Mouse (Mus musculus): ENCODE measurements at regions not wholly inside any gene's neighbourhood (a gene's known extent, or its start where the extent isn't known, plus 50 kb on each side); places are given as distances from the start of the nearest gene placed in this dataset.

DNA sequence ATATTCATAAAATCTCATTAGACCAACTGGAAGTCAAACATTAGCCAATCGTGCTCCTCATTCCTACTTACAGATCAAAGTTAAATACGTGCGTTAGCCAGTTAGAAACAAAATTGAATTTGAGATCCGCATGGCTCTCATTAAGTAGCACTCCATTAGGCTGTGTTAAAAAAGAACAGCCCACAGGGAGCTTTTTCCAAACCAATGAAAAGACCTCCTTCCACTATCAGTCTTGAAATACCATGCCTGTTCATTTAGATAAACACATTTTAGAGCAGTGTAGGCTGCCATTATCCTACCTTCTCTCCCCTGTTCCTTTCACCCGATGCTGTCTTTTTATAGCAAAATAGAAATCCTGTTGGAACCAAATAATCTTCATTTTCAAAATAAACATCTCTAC lies 261.5 kb upstream of the Ppargc1a start:
- no peaks in the 10 kb centered on the region for H3K36me3 ChIP-seq (ENCODE audit: control insufficient read depth, insufficient read depth, low read length)
- no peaks in the 10 kb centered on the region for H3K4me1 ChIP-seq (ENCODE audit: control insufficient read depth, insufficient read depth, low read length)
- TF ChIP-seq CTCF (IDR thresholded peaks at IDR 0.05; ENCODE audit: control insufficient read depth, insufficient read depth, insufficient replicate concordance, low read depth, low read length) (no peak), POLR2A (IDR thresholded peaks at IDR 0.05; ENCODE audit: control insufficient read depth, low read depth, low read length) (no peak)
- H3K4me3 ChIP-seq (ENCODE audit: control insufficient read depth, low read depth, low read length) = no peak overlapping the region
- H3K27ac ChIP-seq (ENCODE audit: control insufficient read depth, insufficient read depth, low read depth, low read length) = no peak overlapping the region
- H3K27me3 ChIP-seq (ENCODE audit: control insufficient read depth, insufficient read depth, low read length) = no peaks in the 10 kb centered on the region

DNA sequence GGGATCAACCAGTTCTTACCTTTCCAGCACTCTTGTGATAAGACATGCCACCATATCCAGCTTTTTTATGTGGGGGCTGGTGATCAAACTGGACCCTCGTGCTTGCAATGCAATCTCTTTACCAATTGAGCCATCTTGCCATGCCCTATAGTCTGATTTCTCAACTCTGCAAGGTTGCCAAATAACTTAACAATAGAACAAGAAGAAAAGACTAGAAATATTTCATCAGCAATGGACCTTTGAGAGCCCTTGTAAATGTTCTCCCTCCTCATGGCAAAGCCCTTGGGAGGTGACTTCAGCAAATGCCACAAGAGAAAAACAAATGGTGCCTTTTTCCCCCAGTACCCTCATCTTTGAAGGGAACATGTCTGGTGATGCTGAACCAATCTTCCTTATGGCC lies 258.7 kb upstream of the Ppargc1a start:
- no peak overlapping the region for H3K27ac ChIP-seq (ENCODE audit: control insufficient read depth, insufficient read depth, low read depth, low read length)
- H3K36me3 ChIP-seq (ENCODE audit: control insufficient read depth, insufficient read depth, low read length) = no peaks in the 10 kb centered on the region
- no peaks in the 10 kb centered on the region for H3K4me1 ChIP-seq (ENCODE audit: control insufficient read depth, insufficient read depth, low read length)
- H3K4me3 ChIP-seq (ENCODE audit: control insufficient read depth, low read depth, low read length) = no peak overlapping the region
- TF ChIP-seq CTCF (IDR thresholded peaks at IDR 0.05; ENCODE audit: control insufficient read depth, insufficient read depth, insufficient replicate concordance, low read depth, low read length) = no peak
- TF ChIP-seq POLR2A (IDR thresholded peaks at IDR 0.05; ENCODE audit: control insufficient read depth, low read depth, low read length) = no peak
- H3K27me3 ChIP-seq (ENCODE audit: control insufficient read depth, insufficient read depth, low read length) = no peaks in the 10 kb centered on the region

DNA sequence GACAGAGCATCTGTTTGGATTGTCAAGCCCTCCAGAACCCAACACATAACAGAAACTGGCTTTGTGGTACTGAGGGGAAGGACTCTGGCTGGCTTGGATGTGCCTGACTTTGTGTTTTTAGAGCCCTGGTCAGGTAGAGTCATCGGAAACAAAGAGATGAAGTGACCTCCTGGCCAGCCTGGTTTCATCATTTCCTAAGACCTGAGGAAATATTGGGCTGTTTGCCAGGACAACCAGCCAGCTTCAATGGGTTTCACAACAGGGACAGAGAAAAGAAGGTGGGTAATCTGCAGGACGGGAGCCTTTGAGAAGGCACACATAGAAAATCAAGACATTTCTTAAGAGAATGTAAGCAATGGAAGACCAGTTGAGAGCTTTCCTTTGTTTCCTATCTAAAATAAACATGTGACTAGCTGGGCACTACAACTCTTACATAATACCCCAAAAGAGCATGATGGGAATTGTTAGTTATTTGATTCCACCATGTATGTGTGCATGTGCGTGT lies 258.1 kb upstream of the Ppargc1a start:
- no peak overlapping the region for H3K4me3 ChIP-seq (ENCODE audit: control insufficient read depth, low read depth, low read length)
- no peaks in the 10 kb centered on the region for H3K4me1 ChIP-seq (ENCODE audit: control insufficient read depth, insufficient read depth, low read length)
- TF ChIP-seq CTCF (IDR thresholded peaks at IDR 0.05; ENCODE audit: control insufficient read depth, insufficient read depth, insufficient replicate concordance, low read depth, low read length) (no peak), POLR2A (IDR thresholded peaks at IDR 0.05; ENCODE audit: control insufficient read depth, low read depth, low read length) (no peak)
- no peak overlapping the region for H3K27ac ChIP-seq (ENCODE audit: control insufficient read depth, insufficient read depth, low read depth, low read length)
- H3K27me3 ChIP-seq (ENCODE audit: control insufficient read depth, insufficient read depth, low read length) = no peaks in the 10 kb centered on the region
- H3K36me3 ChIP-seq (ENCODE audit: control insufficient read depth, insufficient read depth, low read length) = no peaks in the 10 kb centered on the region

DNA sequence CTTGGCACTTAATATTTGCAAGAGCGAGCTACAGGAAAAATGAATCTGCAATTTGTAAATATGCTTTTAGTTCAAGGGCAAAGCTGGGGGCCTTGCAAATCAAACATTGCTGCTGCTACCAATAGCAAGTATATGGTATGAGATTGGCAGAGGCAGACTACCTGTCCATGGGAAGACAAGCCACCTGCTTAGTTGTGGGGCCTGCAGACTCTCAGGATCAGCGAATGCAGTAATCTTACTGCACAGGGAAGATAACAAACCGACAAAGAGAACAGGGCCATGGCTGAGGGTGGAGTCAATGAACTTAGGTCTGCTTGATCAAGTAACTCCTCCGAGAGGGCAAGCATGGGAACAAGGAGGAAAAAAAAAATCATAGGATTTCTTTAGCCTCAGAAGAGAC lies 257.2 kb upstream of the Ppargc1a start:
- H3K4me3 ChIP-seq (ENCODE audit: control insufficient read depth, low read depth, low read length) = no peak overlapping the region
- no peaks in the 10 kb centered on the region for H3K36me3 ChIP-seq (ENCODE audit: control insufficient read depth, insufficient read depth, low read length)
- H3K4me1 ChIP-seq (ENCODE audit: control insufficient read depth, insufficient read depth, low read length) = no peaks in the 10 kb centered on the region
- H3K27ac ChIP-seq (ENCODE audit: control insufficient read depth, insufficient read depth, low read depth, low read length) = no peak overlapping the region
- no peak for TF ChIP-seq CTCF (IDR thresholded peaks at IDR 0.05; ENCODE audit: control insufficient read depth, insufficient read depth, insufficient replicate concordance, low read depth, low read length)
- H3K27me3 ChIP-seq (ENCODE audit: control insufficient read depth, insufficient read depth, low read length) = no peaks in the 10 kb centered on the region

DNA sequence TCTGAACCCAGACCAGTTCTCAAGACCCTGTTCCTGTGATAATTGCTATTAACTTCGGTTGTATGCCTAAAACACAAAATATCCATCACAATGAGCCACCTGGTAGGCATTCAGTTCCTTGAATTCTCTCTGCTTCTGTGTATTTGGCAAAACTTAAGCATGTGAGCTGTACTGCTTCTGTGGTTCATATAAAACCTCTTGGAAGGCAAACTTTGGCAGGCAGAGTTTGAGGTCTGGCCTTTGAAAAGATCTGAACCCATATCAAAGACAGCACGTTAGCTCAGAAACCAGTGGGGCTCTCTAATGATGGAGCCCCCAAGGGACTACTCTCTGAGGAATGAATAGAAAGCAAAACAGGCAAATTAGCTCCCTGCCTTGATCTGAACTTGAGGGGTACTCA lies 256.1 kb upstream of the Ppargc1a start:
- no peak for TF ChIP-seq CTCF (IDR thresholded peaks at IDR 0.05; ENCODE audit: control insufficient read depth, insufficient read depth, insufficient replicate concordance, low read depth, low read length)
- TF ChIP-seq POLR2A (IDR thresholded peaks at IDR 0.05; ENCODE audit: control insufficient read depth, low read depth, low read length) = no peak
- no peaks in the 10 kb centered on the region for H3K36me3 ChIP-seq (ENCODE audit: control insufficient read depth, insufficient read depth, low read length)
- no peak overlapping the region for H3K27ac ChIP-seq (ENCODE audit: control insufficient read depth, insufficient read depth, low read depth, low read length)
- H3K27me3 ChIP-seq (ENCODE audit: control insufficient read depth, insufficient read depth, low read length) = no peaks in the 10 kb centered on the region
- H3K4me3 ChIP-seq (ENCODE audit: control insufficient read depth, low read depth, low read length) = no peak overlapping the region
- H3K4me1 ChIP-seq (ENCODE audit: control insufficient read depth, insufficient read depth, low read length) = no peaks in the 10 kb centered on the region

DNA sequence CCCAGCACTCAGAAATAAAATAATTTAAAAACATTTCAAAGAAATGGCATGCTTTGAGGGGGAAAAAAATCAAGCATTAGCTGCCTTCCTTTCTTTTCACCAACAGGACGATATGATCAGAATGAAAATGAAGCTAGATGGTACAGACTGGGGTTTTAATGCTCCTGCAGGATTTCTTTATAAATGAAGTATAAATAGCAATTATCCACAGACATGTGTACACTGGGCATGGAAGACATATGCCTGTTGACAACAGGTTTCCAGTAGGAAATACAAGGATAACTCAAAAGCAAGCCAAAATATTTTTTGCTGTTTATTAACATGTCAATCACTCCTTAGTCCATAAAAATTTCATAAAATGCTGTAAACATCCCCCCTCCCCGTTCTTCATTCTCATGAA lies 248.7 kb upstream of the Ppargc1a start:
- no peak for TF ChIP-seq CTCF (IDR thresholded peaks at IDR 0.05; ENCODE audit: control insufficient read depth, insufficient read depth, insufficient replicate concordance, low read depth, low read length)
- no peak for TF ChIP-seq POLR2A (IDR thresholded peaks at IDR 0.05; ENCODE audit: control insufficient read depth, low read depth, low read length)
- Histone ChIP-seq H3K4me3 (ENCODE audit: control insufficient read depth, low read depth, low read length) (no peak overlapping the region), H3K27ac (ENCODE audit: control insufficient read depth, insufficient read depth, low read depth, low read length) (no peak overlapping the region), H3K27me3 (ENCODE audit: control insufficient read depth, insufficient read depth, low read length) (no peaks in the 10 kb centered on the region), H3K36me3 (ENCODE audit: control insufficient read depth, insufficient read depth, low read length) (no peaks in the 10 kb centered on the region), H3K4me1 (ENCODE audit: control insufficient read depth, insufficient read depth, low read length) (no peaks in the 10 kb centered on the region)

DNA sequence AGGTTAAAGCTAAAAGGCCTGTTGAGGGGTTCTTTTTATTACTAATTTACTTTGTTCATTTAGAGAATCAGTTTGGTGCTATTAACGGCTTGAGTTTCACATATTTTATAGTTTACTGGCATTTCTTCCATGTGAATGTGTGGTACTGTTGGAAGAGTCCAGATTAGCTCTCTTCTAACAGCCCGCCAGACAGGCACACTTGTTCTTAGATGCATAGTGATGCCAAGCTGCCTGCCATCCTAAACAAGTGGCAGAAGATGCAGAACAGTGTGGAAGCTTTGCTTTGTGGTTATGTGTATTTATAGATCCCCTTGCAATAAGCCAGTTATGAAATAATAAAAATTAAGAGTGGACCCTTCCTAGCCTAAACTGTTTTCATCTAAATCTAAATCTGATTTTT lies 244.2 kb upstream of the Ppargc1a start:
- H3K27me3 ChIP-seq (ENCODE audit: control insufficient read depth, insufficient read depth, low read length) = no peaks in the 10 kb centered on the region
- no peak overlapping the region for H3K4me3 ChIP-seq (ENCODE audit: control insufficient read depth, low read depth, low read length)
- H3K27ac ChIP-seq (ENCODE audit: control insufficient read depth, insufficient read depth, low read depth, low read length) = no peak overlapping the region
- TF ChIP-seq CTCF (IDR thresholded peaks at IDR 0.05; ENCODE audit: control insufficient read depth, insufficient read depth, insufficient replicate concordance, low read depth, low read length) (no peak), POLR2A (IDR thresholded peaks at IDR 0.05; ENCODE audit: control insufficient read depth, low read depth, low read length) (no peak)
- H3K36me3 ChIP-seq (ENCODE audit: control insufficient read depth, insufficient read depth, low read length) = no peaks in the 10 kb centered on the region
- H3K4me1 ChIP-seq (ENCODE audit: control insufficient read depth, insufficient read depth, low read length) = no peaks in the 10 kb centered on the region

DNA sequence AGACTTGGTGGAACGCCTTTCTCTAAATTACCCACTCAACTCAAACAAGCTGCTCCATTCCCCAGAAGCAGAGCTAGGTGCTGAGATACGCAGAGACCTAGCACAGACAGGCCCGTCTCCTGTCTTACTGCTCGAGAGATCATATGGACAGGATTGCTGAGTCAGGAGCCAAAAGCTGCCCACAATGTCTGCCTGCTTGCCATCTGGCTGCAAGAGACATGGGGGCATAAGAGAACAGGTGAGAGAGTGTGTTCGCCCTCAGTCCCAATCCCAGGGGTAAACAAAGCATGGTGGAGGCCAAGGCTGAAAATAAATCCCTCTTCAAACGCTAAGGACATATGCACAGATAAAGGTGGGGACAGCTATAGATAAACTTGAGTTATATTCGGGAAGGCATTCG lies 234.0 kb upstream of the Ppargc1a start:
- H3K27ac ChIP-seq (ENCODE audit: control insufficient read depth, insufficient read depth, low read depth, low read length) = no peak overlapping the region
- H3K4me3 ChIP-seq (ENCODE audit: control insufficient read depth, low read depth, low read length) = no peak overlapping the region
- TF ChIP-seq CTCF (IDR thresholded peaks at IDR 0.05; ENCODE audit: control insufficient read depth, insufficient read depth, insufficient replicate concordance, low read depth, low read length) = no peak
- no peak for TF ChIP-seq POLR2A (IDR thresholded peaks at IDR 0.05; ENCODE audit: control insufficient read depth, low read depth, low read length)
- H3K4me1 ChIP-seq (ENCODE audit: control insufficient read depth, insufficient read depth, low read length) = no peaks in the 10 kb centered on the region
- no peaks in the 10 kb centered on the region for H3K27me3 ChIP-seq (ENCODE audit: control insufficient read depth, insufficient read depth, low read length)
- H3K36me3 ChIP-seq (ENCODE audit: control insufficient read depth, insufficient read depth, low read length) = no peaks in the 10 kb centered on the region
